Mouse (Mus musculus): ENCODE data around the gene Tha1. TPM values are rescaled to one million over a fixed set of nuclear protein-coding genes. Genes with fewer than 3 reads are reported as not detected.
A peak's percentile ranks its signal among the peaks of the same experiment; 100 is the strongest.

The Tha1 gene
- polyA plus RNA-seq, 1 experiment from 2014 or later = 7.1 TPM

- Histone ChIP-seq H3K27ac (no peak overlapping the region), H3K4me3 (replicated peaks) (no peak overlapping the region), H3K9me3 (no peaks in the 10 kb centered on the region), H3K9ac (no peak overlapping the region), H3K27me3 (replicated peaks) (no peaks in the 10 kb centered on the region), H3K4me1 (peaks cover 42% of the 10 kb centered on the region), H3K4me2 (no peak overlapping the region), H3K36me3 (no peaks in the 10 kb centered on the region)
- 75% methylated on average over 6 of the region's 6 CpGs for WGBS
- ATAC-seq (ENCODE audit: insufficient read depth, low FRiP score, low read depth) = no peak
Measured at GRCm38 (mm10) chr11:117879676-117880075, 6.4 kb upstream of the Tha1 start.

DNA sequence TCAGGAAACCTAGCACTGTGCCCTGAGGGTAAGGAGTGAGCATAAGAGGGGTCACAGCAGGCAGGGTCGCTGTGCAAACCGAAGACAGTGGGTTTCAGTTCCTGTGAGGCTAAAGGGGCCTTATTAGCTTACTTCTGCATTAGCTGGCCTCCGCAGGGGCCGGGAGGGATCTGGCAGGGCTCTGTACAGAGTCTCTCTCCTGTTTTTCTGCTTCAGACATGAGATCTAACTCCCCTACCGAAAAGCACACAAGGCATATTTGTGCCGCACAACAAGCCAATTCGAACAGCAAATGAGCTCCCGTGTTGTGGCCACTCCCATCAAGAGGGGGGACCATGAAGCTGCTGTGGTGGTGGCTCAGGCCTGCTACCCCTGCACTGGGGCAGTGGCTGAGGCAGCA is 5.6 kb upstream of the Tha1 start:
- peaks cover 42% of the 10 kb centered on the region for H3K4me1 ChIP-seq
- ATAC-seq (ENCODE audit: insufficient read depth, low FRiP score, low read depth) = 0 out of 2 replicates have a peak, but pooled peaks have one; percentile 1
- H3K9ac ChIP-seq = no peak overlapping the region
- H3K36me3 ChIP-seq = no peaks in the 10 kb centered on the region
- H3K4me2 ChIP-seq = peak overlapping the region; percentile 44
- H3K9me3 ChIP-seq = no peaks in the 10 kb centered on the region
- H3K4me3 ChIP-seq (replicated peaks) = no peak overlapping the region
- H3K27ac ChIP-seq = peak overlapping the region; percentile 57; the same call in 1 of the 2 replicates
- WGBS = 27% methylated on average over 8 of the region's 8 CpGs
- H3K27me3 ChIP-seq (replicated peaks) = no peaks in the 10 kb centered on the region

- no peak overlapping the region for H3K9ac ChIP-seq
- H3K27ac ChIP-seq = peak overlapping the region; percentile 57; the same call in 1 of the 2 replicates
- H3K36me3 ChIP-seq = no peaks in the 10 kb centered on the region
- peak; percentile 36; the same call in 1 of the 2 replicates for ATAC-seq (ENCODE audit: insufficient read depth, low FRiP score, low read depth)
- no peaks in the 10 kb centered on the region for H3K9me3 ChIP-seq
- no peaks in the 10 kb centered on the region for H3K27me3 ChIP-seq (replicated peaks)
- H3K4me3 ChIP-seq (replicated peaks) = no peak overlapping the region; the same call in 1 of the 2 replicates
- peak overlapping the region; percentile 44 for H3K4me2 ChIP-seq
- H3K4me1 ChIP-seq = peaks cover 42% of the 10 kb centered on the region
- WGBS = 24% methylated on average over 13 of the region's 13 CpGs
Measured at GRCm38 (mm10) chr11:117877917-117878745, 4.8 kb upstream of the Tha1 start.

DNA sequence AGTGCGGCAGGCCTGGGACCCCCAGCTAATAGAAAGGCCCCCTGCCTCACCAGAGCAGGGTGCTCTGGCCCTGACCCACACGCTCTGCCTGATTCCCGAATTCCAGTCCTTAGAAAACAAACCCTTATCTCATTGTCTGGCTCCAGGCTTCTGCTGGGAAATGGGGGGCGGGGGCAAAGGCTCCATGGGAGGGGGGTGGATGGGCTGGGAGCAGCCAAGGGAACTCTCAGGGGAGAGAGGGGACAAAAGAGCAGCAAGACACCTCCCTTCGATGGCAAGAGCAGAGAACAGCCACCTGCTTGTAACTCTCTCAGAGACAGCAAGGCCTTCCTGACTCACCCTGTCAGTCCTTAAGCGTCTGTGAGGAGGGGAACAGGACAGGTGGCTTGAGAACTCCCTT is 2.4 kb upstream of the Tha1 start:
- Histone ChIP-seq H3K4me3 (replicated peaks) (no peak overlapping the region), H3K9me3 (no peaks in the 10 kb centered on the region), H3K36me3 (no peaks in the 10 kb centered on the region), H3K27ac (no peak overlapping the region), H3K4me1 (peaks cover 37% of the 10 kb centered on the region), H3K4me2 (no peak overlapping the region), H3K27me3 (replicated peaks) (no peaks in the 10 kb centered on the region), H3K9ac (no peak overlapping the region)
- 38% methylated on average over 6 of the region's 6 CpGs for WGBS
- ATAC-seq (ENCODE audit: insufficient read depth, low FRiP score, low read depth) = no peak

DNA sequence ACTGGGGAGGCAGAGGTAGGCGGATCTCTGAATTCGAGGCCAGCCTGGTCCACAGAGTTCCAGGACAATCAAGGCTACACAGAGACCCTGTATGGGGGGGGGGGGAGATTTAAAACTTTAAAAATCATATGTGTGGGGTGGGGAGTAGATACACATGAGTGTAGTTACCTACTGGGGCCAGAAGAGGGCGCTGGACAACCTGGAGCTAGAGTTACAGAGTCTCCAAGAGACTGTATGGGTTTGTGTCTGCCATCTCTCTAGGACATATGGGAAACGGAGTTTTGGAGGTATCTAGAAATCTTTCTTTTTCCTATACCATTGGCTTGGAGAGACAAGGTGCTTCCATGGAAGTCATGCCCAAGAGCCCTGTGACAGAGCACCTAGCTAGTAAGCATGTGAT is 1.1 kb upstream of the Tha1 start:
- Histone ChIP-seq H3K36me3 (no peaks in the 10 kb centered on the region), H3K4me3 (replicated peaks) (no peak overlapping the region), H3K9ac (no peak overlapping the region), H3K4me2 (no peak overlapping the region), H3K27me3 (replicated peaks) (no peaks in the 10 kb centered on the region), H3K4me1 (peaks cover 41% of the 10 kb centered on the region), H3K9me3 (no peaks in the 10 kb centered on the region), H3K27ac (no peak overlapping the region)
- no peak for ATAC-seq (ENCODE audit: insufficient read depth, low FRiP score, low read depth)
- 60% methylated on average over 4 of the region's 4 CpGs for WGBS

DNA sequence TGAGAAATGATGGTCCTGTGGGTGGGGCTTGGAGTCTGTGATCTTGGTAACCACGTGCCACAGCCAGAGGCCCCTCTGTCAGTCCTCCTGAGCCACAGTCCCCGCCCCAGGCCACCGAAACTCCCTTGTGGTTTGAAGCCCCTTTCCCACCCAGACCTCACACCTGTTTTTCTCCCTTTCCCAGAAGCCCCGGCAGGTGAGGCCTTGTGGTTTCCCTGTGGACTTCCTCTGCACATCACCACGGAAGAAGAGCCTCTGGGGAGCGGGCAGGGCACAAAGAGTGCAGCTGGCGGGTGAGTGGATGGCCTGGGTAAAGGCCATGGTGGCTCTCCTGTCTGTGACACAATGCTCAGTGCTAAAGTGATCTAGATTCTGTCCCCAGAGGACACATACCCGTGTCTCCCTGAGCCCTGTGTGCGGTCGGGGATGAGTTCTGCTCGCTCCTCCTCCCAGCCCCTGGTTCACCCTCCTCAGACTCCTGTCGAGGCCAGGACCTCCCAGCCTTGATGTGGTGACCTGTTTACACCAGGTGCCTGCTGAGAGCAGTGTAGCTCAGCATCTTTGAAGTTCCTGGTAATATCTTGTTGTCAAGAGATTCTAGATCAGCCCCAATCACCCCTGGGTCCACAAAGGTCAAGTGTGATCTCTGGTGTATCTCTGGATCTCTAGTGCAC is 1.2 kb downstream of the Tha1 start:
- WGBS = 54% methylated on average over 12 of the region's 12 CpGs
- Histone ChIP-seq H3K4me2 (peak overlapping the region; percentile 97; the same call in 1 of the 2 replicates), H3K9me3 (no peaks in the 10 kb centered on the region), H3K4me3 (replicated peaks) (no peak overlapping the region; the same call in 1 of the 2 replicates), H3K4me1 (peaks cover 23% of the 10 kb centered on the region), H3K9ac (no peak overlapping the region), H3K27me3 (replicated peaks) (no peaks in the 10 kb centered on the region), H3K27ac (no peak overlapping the region), H3K36me3 (no peaks in the 10 kb centered on the region)
- no peak for ATAC-seq (ENCODE audit: insufficient read depth, low FRiP score, low read depth)

DNA sequence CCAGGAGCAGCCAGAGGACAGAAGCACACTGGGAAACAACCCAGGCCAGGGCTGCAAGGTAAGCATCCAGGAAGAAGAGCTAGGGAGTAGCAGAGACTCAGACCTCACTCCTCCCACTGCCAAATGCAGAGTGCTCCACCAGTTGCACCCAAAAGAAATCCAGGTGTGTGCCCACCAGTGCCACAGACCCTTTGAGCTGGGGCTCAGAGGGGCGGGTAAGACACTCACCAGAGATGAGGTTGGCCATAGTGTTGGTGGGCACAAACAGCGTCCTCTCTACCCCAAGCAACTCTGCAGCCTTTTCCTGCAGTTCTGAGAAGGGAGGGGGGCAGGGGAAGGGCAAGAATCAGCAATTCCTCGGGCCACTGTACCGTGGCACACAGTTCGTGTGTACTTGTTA is 1.9 kb downstream of the Tha1 start:
- Histone ChIP-seq H3K4me2 (no peak overlapping the region), H3K4me1 (peaks cover 23% of the 10 kb centered on the region), H3K9me3 (no peaks in the 10 kb centered on the region), H3K27me3 (replicated peaks) (no peaks in the 10 kb centered on the region), H3K9ac (no peak overlapping the region), H3K4me3 (replicated peaks) (no peak overlapping the region), H3K36me3 (no peaks in the 10 kb centered on the region), H3K27ac (no peak overlapping the region)
- ATAC-seq (ENCODE audit: insufficient read depth, low FRiP score, low read depth) = no peak
- WGBS = 70% methylated on average over 5 of the region's 5 CpGs

- H3K36me3 ChIP-seq = no peaks in the 10 kb centered on the region
- no peak overlapping the region for H3K27ac ChIP-seq
- WGBS = 41% methylated on average over 12 of the region's 12 CpGs
- no peak for ATAC-seq (ENCODE audit: insufficient read depth, low FRiP score, low read depth)
- H3K27me3 ChIP-seq (replicated peaks) = no peaks in the 10 kb centered on the region
- no peaks in the 10 kb centered on the region for H3K9me3 ChIP-seq
- H3K4me1 ChIP-seq = peaks cover 23% of the 10 kb centered on the region
- no peak overlapping the region for H3K4me3 ChIP-seq (replicated peaks)
- H3K4me2 ChIP-seq = no peak overlapping the region
- no peak overlapping the region for H3K9ac ChIP-seq
Measured at GRCm38 (mm10) chr11:117870688-117871365, 2.5 kb downstream of the Tha1 start.

GRCm38 (mm10) chr11:117865988-117866387 is 7.3 kb downstream of the Tha1 start:
- Histone ChIP-seq H3K9ac (no peak overlapping the region), H3K9me3 (no peaks in the 10 kb centered on the region)

GRCm38 (mm10) chr11:117864805-117865204 is 8.5 kb downstream of the Tha1 start:
- Histone ChIP-seq H3K4me1 (0 out of 2 replicates have a peak, but pooled peaks cover 2% of the 10 kb centered on the region), H3K9me3 (no peaks in the 10 kb centered on the region), H3K36me3 (no peaks in the 10 kb centered on the region), H3K27me3 (replicated peaks) (peaks cover 16% of the 10 kb centered on the region), H3K27ac (no peak overlapping the region), H3K4me3 (replicated peaks) (no peak overlapping the region), H3K9ac (no peak overlapping the region), H3K4me2 (no peak overlapping the region)
- 69% methylated on average over 2 of the region's 2 CpGs for WGBS
- no peak for ATAC-seq (ENCODE audit: insufficient read depth, low FRiP score, low read depth)

More at GRCm38 (mm10) chr11:117865988-117866387, 7.3 kb downstream of the Tha1 start:
- Histone ChIP-seq H3K4me1 (peaks cover 7% of the 10 kb centered on the region; the same call in 1 of the 2 replicates), H3K4me3 (replicated peaks) (no peak overlapping the region), H3K4me2 (no peak overlapping the region), H3K27me3 (replicated peaks) (peaks cover 4% of the 10 kb centered on the region), H3K36me3 (no peaks in the 10 kb centered on the region), H3K27ac (no peak overlapping the region)
- no peak for ATAC-seq (ENCODE audit: insufficient read depth, low FRiP score, low read depth)
- WGBS = 47% methylated on average over 6 of the region's 6 CpGs

DNA sequence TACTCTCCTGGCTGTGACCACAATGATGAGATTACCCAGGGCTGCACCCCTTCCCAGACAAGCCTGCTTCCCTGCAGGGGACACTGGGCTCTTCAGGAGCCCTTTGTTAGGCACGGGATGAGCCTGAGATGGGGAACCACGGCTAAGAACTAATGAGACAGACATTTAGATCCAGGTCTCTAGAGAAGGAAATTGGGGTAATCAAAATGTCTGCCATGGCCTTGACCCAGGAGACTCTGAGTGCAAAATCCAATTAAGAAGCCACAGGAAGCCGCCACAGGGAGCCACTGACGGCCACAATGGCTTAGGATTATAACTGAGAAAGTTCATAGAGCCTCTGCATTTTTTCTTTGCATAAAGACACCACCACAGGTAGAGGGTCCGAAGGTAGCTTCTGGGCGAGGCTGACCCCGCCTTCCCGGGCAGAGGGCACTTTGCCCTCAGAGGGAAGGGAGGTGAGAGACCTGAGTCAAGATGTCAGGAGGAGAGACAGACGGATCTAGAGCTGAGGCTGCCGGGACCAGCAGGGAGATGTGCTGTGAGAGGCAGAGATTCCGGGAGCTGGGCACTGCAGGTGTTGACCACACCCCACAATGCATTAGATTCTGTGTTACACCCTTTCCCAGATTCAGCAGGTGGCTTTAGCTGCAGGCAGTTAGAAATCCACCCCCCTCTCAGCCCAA is 10.0 kb downstream of the Tha1 start:
- H3K27ac ChIP-seq = no peak overlapping the region
- no peak overlapping the region for H3K4me2 ChIP-seq
- 0 out of 2 replicates have a peak, but pooled peaks cover 2% of the 10 kb centered on the region for H3K4me1 ChIP-seq
- H3K4me3 ChIP-seq (replicated peaks) = no peak overlapping the region
- H3K9ac ChIP-seq = no peak overlapping the region
- H3K27me3 ChIP-seq (replicated peaks) = peaks cover 19% of the 10 kb centered on the region
- no peak for ATAC-seq (ENCODE audit: insufficient read depth, low FRiP score, low read depth)
- 40% methylated on average over 11 of the region's 11 CpGs for WGBS
- no peaks in the 10 kb centered on the region for H3K36me3 ChIP-seq
- H3K9me3 ChIP-seq = no peaks in the 10 kb centered on the region

Data from stomach, embryonic 15.5 days (tissue).